Mouse (Mus musculus) adrenal gland, adult 10 weeks (tissue): ENCODE data around the gene Rtkn. TPM values are rescaled to one million over a fixed set of nuclear protein-coding genes. Genes with fewer than 3 reads are reported as not detected.

Source experiments
- polyA plus RNA-seq: library from polyadenylated mRNA; stranded (reverse); fragments of 350-450 nt; fragmentation: Illumina TruSeq; extraction: RNeasy Lipid Tissue Mini Kit (QIAGEN cat#74804); gene quantifications from one replicate; pipeline ENCODE4 v1.2.3, GENCODE M21; 2014; ENCODE audit warnings: low read depth, low replicate concordance

Rtkn gene
- polyA plus RNA-seq, result 0.58 TPM

DNA sequence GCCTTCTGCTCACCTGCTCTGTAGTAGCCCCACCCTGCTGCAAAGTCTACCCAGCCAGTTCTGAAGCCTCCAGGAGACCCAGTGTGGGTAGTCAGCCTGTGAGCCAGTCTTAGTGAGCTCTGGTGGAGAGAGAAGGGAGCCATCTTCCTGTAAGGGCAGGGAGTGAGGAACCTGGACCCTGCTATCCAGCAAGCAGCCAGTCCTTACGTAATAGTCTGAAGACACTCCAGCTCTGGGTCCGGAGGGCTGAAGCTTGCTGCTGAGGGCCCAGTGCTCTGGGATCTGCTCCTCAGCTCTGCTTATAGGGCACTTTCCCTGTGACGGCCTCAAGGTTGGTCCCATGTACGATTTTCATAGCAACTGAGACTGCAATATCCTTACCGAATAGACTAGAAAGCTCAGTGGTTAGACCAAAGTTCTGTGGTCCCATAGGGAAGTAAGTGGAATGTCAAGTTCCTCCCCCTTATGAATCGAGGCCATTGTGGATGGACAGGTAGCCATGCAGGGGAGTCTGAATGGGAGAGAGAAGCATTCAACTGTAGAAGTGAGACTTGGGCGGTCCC, at the start of gene Rtkn:
Gene Rtkn, plus strand, starts transcription at position 513 of the 563 bp plus-strand sequence.

DNA sequence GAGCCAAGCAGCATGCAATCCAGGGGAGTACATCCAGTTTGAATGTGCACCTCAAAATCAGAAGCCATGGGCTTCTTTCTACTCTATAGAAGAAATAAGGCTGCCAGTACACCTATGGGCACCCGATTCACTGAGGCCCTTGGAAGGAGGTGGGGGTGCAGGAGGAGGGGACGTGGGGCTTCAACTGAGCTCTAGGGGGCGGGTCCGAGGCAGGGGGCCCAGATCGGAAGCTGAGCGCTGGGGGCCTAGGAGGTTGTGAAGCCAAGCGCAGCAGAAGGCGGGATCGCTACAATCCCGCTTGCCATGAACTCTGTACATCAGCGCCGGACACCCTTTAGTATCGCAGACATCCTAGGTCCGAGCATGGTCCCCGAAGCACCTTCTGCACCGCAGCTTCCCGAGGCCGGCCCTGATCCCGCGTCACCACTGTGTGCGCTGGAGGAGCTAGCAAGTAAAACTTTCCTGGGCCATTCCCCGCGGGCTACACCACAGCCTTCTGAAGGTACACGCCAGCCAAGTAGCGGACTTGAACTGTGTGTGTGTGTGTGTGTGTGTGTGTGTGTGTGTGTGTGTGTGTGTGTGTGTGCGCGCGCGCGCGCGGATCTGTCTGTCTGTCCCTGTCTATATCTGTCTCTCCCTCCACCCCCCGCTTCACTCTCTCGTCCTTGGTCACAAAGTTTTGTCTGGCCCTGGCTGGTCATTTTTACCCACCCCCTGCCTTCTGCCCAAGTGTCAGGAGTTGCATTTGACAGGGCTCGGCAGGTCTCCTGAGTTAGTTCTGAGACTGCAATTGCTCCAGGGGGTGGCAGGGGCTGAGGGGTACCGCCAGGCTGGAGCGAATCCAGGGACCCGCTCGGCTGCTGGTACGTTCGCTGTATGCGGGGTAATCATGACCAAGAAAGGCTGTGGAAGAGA, 48.9 kb upstream of the Rtkn start, which contains the start of gene Lbx2:
Gene Lbx2, plus strand, starts transcription at position 247 of the 915 bp plus-strand sequence.

DNA sequence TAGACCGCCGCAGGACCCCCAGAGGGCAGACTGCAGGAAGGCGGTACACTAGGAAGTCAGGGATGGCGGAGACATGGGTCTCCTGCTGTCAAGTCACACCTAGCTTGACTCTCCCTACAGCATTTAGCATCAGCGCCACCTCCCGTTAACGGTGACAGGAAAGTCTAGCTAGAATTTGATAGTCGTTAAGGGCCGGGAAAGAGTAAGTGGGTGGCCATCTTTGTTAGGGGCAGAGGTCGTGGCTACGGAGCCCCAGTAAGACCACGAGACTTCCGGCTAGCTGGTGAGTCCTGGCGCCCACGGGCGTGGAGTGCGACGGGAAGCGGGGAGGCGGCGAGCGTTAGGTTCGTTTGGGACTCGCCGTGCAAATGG, 34.0 kb upstream of the Rtkn start, which contains the start of the genes Ccdc142 and Gm42688:
Gene Ccdc142, plus strand, starts transcription at position 286 of the 372 bp plus-strand sequence.
Gene Gm42688, plus strand, starts transcription at position 302 of the 372 bp plus-strand sequence.

DNA sequence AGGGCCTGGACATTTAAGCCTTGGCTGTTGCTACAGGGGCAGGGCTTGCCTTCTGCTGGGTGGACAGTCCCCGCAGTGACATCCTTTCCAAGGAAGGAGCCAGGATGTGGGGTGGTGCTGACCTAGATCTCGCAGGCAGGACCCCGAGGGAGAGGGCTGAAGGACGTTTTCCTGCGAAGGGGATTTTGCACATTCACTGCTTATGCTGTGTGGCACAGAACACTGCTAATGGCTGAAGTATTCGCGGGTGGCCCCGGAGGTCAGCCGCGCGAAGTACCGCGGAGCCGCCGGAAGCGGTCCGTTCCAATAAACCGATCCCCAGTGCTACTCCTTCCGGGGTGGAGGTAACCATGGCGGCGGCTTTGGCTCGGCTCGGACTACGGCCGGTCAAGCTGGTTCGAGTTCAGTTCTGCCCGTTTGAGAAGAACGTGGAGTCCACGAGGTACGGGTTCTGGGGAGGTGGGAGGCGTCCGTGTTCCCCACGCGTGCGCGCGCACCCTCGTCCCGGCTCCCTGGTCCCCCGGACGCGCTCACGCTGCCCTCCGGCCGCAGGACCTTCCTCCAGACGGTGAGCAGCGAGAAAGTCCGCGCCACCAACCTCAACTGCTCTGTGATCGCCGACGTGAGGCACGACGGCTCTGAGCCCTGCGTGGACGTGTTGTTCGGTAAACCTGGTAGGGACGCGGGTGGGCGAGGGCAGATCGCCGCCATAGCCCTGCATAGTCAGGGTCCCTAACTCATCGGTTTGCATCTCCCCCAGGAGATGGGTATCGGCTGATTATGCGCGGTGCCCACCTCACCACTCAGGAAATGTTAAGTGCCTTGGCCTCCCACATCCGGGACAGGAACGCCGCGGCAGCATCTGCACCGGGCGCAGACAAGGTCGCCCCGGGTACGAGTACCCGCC, 26.2 kb upstream of the Rtkn start, which contains the start of gene Mrpl53:
Gene Mrpl53, plus strand, starts transcription at position 279 of the 907 bp plus-strand sequence.

DNA sequence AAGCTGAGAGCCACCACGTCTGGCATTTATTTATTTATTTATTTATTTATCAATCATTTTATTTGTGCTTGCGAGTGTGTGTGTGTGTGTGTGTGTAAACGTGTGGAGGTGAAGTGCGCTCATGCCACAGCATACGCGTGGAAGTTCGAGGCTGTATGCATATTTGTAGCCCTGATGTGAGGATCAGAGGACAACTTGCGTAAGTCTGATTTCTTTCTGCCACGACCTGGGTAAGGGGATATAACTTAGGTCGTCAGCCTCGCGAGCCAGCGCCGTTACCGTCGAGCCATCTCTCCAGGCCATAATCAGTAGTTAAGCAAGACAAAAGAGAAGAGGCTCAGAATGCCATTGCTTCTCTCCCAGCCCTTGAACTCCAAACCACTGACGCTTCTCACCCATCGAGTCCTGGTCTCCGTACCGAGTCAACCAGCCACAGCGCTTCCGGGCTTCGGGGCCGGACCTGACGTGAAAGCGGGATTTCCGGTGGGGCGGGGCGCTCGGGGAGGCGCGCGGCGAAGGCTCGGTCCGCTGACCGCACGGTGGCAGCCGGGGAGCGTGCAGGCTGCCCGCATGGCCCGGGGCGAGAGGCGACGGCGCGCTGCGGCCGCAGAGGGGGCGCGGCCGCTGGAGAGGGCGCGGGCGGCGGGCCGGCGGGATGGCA, 20.1 kb upstream of the Rtkn start, which contains the start of gene Mogs:
Gene Mogs, plus strand, starts transcription at position 486 of the 661 bp plus-strand sequence.

DNA sequence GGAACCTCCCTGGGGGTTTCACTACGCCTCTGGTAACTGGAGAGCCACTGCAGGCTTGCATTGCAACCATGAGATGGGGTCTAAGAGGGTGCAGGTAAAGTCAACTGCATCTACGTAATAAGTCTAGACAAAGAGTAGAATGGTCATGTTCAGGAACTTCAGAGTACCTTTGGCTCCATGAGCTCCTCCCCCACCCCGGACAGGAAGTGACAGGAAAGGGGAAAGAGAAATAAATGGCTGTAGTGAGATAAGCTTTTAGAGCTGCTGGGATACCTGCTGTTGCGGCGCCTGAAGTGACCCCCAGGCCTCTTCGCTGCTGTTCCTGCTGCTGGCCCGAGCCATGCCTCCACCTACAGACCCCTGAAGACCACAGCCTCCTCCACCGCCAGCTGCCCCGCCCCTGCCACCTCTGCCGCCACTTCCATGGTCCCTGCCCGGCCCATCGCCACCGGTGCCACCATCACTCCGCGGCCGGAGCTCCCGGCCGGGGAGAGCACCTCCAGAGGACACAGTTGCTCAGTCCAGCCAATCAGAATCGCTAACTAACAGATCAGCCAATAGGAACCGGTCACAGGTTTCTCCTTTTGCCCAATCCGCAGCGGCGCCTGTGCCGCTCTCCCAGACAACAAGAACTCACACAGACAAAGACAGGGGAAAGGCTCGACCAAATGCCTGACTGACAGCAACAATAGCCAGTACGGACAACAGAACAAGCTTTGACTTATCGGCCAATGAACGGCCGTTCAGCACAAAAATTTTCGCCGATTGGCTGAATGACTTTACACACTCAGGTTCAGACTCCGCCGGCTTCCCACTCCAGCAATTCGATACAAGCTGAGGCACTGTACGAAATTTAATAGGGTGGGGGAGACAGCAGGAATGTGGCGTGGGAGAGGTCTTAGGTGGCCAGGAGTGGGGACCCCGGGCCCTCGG, 14.1 kb upstream of the Rtkn start, which contains the start of gene Wbp1:
Gene Wbp1, minus strand, starts transcription at position 630 of the 933 bp plus-strand sequence.

DNA sequence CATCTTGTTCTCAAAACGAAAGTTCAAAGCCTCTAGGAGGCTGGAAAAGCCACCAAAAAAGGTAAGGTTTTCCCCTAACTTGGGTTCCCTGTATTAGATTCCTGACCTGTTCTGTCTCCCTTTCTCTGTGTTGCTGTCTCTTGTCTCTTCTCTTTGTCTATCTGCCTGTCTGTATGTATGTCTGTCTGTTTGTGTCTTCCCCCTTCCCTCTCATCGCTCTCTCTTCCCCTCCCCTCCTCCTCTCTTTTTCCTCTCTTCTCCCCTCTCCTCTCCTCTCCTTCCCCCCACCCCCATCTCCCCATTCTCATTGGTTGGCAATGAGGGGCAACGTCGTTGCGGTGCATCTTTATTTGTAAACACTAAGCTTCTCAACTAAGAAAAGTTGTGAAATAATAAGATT, 9.9 kb upstream of the Rtkn start, which contains the start of gene Ino80b:
Gene Ino80b, minus strand, starts transcription at position 101 of the 400 bp plus-strand sequence.

DNA sequence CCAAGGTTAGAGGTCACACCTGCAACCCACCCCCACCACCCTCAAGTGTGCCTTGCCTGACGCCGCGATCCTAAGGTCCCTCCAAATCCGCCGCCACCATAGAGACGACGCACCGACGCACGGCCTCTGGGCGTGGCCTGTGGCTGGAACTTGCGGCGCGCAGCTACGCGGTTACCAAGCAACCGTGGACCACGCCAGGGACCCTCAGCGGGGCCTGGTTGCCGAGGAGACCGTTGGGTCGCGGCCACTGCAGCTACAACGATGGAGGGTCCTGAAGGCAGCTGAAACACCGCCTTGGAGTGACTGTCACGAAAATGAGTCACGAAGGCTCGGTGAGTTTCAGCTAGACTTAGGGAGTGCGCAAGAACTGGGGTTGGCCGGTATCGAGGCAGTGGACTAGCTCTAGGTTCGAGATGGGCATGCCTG, 21.0 kb downstream of the Rtkn start, which contains the start of the genes Wdr54 and 1700003E16Rik:
Gene Wdr54, minus strand, starts transcription at position 139 of the 426 bp plus-strand sequence.
Gene 1700003E16Rik, plus strand, starts transcription at position 146 of the 426 bp plus-strand sequence.

DNA sequence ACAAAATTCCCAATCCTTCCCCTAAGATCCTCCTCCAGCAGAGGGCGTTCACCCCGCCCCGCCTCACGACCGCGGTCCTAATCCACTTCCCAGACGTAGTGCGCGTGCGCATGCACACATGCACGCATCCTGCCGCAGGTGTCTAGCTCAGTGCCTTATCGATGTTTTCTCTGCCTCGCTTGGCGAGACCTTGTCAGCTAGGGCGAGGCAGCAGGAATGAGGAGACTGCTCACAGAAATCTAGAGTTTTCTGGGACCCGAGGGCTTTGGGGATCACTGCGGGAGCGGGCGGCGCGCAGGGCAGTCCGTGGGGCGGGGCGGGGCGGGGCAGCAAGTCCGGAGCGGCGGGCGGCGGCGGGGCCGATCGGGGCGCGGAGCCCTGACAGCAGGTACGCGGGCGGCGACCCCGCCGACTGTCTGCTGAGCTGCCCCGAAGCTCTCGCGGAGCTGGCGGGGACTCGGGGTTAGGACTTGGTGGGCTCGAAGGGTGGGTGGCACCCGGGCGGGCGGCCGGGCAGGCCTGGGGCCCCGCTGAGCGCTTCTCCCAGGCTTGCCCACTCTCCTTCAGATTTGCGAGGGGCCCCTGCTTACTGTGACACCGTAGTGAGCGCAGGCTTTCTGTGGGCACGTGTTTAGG, 30.5 kb downstream of the Rtkn start, which contains the start of gene Dctn1:
Gene Dctn1, plus strand, starts transcription at position 314 of the 636 bp plus-strand sequence.

Other genes starting within 250 kb of the Rtkn start
- not detected for gene Sema4f, start 195.7 kb upstream of the Rtkn start, polyA plus RNA-seq
- not detected for gene M1ap, start 188.6 kb upstream of the Rtkn start, polyA plus RNA-seq
- not detected for gene Dok1, start 102.0 kb upstream of the Rtkn start, polyA plus RNA-seq
- 1.3 TPM for gene Loxl3, start 101.3 kb upstream of the Rtkn start, polyA plus RNA-seq
- 9.0 TPM for gene Aup1, start 80.9 kb upstream of the Rtkn start, polyA plus RNA-seq
- gene Htra2, start 80.2 kb upstream of the Rtkn start, polyA plus RNA-seq, result 3.9 TPM
- 0.17 TPM for gene Dqx1, start 77.6 kb upstream of the Rtkn start, polyA plus RNA-seq
- gene Tlx2, start 65.2 kb upstream of the Rtkn start, polyA plus RNA-seq, result not detected
- gene Pcgf1, start 57.6 kb upstream of the Rtkn start, polyA plus RNA-seq, result 9.9 TPM
- gene Lbx2, start 49.1 kb upstream of the Rtkn start, polyA plus RNA-seq, result not detected
- not detected for gene Ccdc142, start 33.9 kb upstream of the Rtkn start, polyA plus RNA-seq
- gene Gm42688, start 33.8 kb upstream of the Rtkn start, polyA plus RNA-seq, result 1.6 TPM
- 40.2 TPM for gene Mrpl53, start 26.4 kb upstream of the Rtkn start, polyA plus RNA-seq
- gene Mogs, start 20.0 kb upstream of the Rtkn start, polyA plus RNA-seq, result 3.9 TPM
- 5.9 TPM for gene Wbp1, start 13.9 kb upstream of the Rtkn start, polyA plus RNA-seq
- not detected for gene Ino80b, start 10.0 kb upstream of the Rtkn start, polyA plus RNA-seq
- 0.41 TPM for gene Wdr54, start 20.9 kb downstream of the Rtkn start, polyA plus RNA-seq
- gene 1700003E16Rik, start 20.9 kb downstream of the Rtkn start, polyA plus RNA-seq, result not detected
- gene Dctn1, start 30.5 kb downstream of the Rtkn start, polyA plus RNA-seq, result 14.2 TPM
- gene Slc4a5, start 84.4 kb downstream of the Rtkn start, polyA plus RNA-seq, result not detected
- gene Mthfd2, start 190.4 kb downstream of the Rtkn start, polyA plus RNA-seq, result 8.0 TPM
- 205 TPM for gene Mob1a, start 190.6 kb downstream of the Rtkn start, polyA plus RNA-seq
- 147 TPM for gene Bola3, start 213.7 kb downstream of the Rtkn start, polyA plus RNA-seq